Mouse (Mus musculus) heart, embryonic 14.5 days (tissue): ENCODE measurements at regions not wholly inside any gene's neighbourhood (a gene's known extent, or its start where the extent isn't known, plus 50 kb on each side); places are given as distances from the start of the nearest gene placed in this dataset.
A peak's percentile ranks its signal among the peaks of the same experiment; 100 is the strongest.

Source experiments
- ATAC-seq: fragments of 200-750 bp; cut with Nextera tagmentation; 2 replicates; pipeline ENCODE4 v1.8.0; 2017; ENCODE audit warnings: low read depth, moderate TSS enrichment; ENCODE audit not compliant: insufficient number of reproducible peaks, insufficient read depth, low FRiP score
- H3K27ac ChIP-seq, 2 experiments: fragments of 200-500 bp in 1 of 2; fragments of 300-500 bp in 1 of 2; sonication (generic) in 1 of 2; replicated peaks in 1 of 2; 2 replicates each; pipeline ENCODE4 v1.5.1; 2012 to 2014; ENCODE audit warnings: low read depth in 2 of 2, low read length in 2 of 2, control low read depth in 1 of 2, mild to moderate bottlenecking in 1 of 2, mixed read lengths in 1 of 2; ENCODE audit not compliant: control insufficient read depth in 1 of 2, insufficient read depth in 1 of 2
- H3K27me3 ChIP-seq: fragments of 300-500 bp; sonication (generic); 2 replicates; pipeline ENCODE4 v1.6.1; 2014; ENCODE audit warnings: mild to moderate bottlenecking, low read length, control low read depth; ENCODE audit not compliant: control insufficient read depth, insufficient read depth
- H3K36me3 ChIP-seq: fragments of 300-500 bp; sonication (generic); 2 replicates; pipeline ENCODE4 v1.6.1; 2014; ENCODE audit warnings: mild to moderate bottlenecking, control low read depth, low read length, mixed read lengths; ENCODE audit not compliant: control insufficient read depth, insufficient read depth
- H3K4me1 ChIP-seq, 2 experiments: fragments of 200-500 bp in 1 of 2; fragments of 300-500 bp in 1 of 2; sonication (generic) in 1 of 2; 2 replicates each; pipeline ENCODE4 v1.6.1; 2012 to 2014; ENCODE audit warnings: low read length in 2 of 2, control low read depth in 1 of 2, mixed read lengths in 1 of 2; ENCODE audit not compliant: control insufficient read depth in 2 of 2, insufficient read depth in 2 of 2
- H3K4me2 ChIP-seq: fragments of 300-500 bp; sonication (generic); 2 replicates; pipeline ENCODE4 v1.6.1; 2014; ENCODE audit warnings: mild to moderate bottlenecking, low read length
- H3K4me3 ChIP-seq, 2 experiments: fragments of 200-500 bp in 1 of 2; fragments of 300-500 bp in 1 of 2; sonication (generic) in 1 of 2; 2 replicates each; pipeline ENCODE4 v1.5.1; 2012 to 2014; ENCODE audit warnings: low read length in 2 of 2, mild to moderate bottlenecking in 2 of 2, control low read depth in 1 of 2, low read depth in 1 of 2, moderate library complexity in 1 of 2; ENCODE audit not compliant: control insufficient read depth in 1 of 2, insufficient read depth in 1 of 2
- H3K9ac ChIP-seq: fragments of 300-500 bp; sonication (generic); 2 replicates; pipeline ENCODE4 v1.6.1; 2014; ENCODE audit warnings: mild to moderate bottlenecking, low read length
- H3K9me3 ChIP-seq: fragments of 300-500 bp; sonication (generic); 2 replicates; pipeline ENCODE4 v1.6.1; 2016; ENCODE audit warnings: low read length, control low read depth; ENCODE audit not compliant: control insufficient read depth
- WGBS: fragments of 180-500 bp; shearing (Covaris S2); extraction: QIAGEN DNeasy Blood & Tissue Kit; methylation state at CpG from one replicate; pipeline ENCODE4 v1.1.7; 2014; 5-methylcytosine and 5-hydroxymethylcytosine counted together

DNA sequence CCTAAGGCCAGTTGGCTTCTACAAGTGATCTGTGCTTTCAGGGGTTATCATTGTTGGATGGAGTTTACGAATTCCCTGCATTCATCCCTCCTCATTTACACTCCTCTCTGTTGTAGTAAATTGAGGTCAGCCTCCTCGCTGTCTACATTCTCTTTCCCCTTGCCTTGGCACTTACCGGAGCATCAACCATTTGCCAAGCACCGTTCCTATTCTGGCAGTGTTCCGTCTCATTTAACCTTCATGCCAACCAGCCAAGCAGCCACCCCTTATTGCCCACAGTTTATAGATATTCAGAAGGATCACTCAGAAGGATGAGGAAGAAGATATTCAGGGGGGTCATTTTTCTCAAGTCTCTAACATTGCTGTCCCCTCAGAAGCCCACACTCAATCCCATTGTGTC, 229.2 kb upstream of the Clint1 start:
- no peak overlapping the region for H3K4me2 ChIP-seq
- WGBS = 83% methylated on average over 5 of the region's 5 CpGs
- no peaks in the 10 kb centered on the region for H3K9me3 ChIP-seq
- H3K4me3 ChIP-seq = no peak overlapping the region
- no peaks in the 10 kb centered on the region for H3K36me3 ChIP-seq
- H3K27ac ChIP-seq = no peak overlapping the region
- ATAC-seq = no peak
- no peak overlapping the region for H3K9ac ChIP-seq
- no peaks in the 10 kb centered on the region for H3K27me3 ChIP-seq
- no peaks in the 10 kb centered on the region for H3K4me1 ChIP-seq

DNA sequence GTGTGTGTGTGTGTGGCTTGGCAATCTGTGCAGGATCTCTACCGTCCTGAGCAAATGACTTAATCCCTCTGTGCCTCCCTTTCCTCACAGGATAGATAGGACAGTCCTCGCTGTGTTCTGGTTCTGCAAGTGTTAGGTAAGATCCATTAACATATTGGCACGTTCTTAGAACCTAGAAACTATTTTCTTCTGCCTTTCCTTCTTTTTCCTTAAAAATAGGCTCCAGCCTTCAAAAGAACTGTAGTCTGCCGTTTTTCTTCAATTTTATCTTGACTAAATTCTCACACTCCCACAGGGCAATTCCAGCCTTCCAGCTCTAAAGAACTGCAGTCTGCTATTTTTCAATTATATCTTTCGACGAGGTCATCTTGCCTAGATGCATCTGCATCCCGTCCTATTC, 227.6 kb upstream of the Clint1 start:
- 44% methylated on average over 7 of the region's 7 CpGs for WGBS
- no peaks in the 10 kb centered on the region for H3K27me3 ChIP-seq
- H3K36me3 ChIP-seq = no peaks in the 10 kb centered on the region
- no peaks in the 10 kb centered on the region for H3K9me3 ChIP-seq
- no peak overlapping the region for H3K27ac ChIP-seq
- H3K4me1 ChIP-seq = no peaks in the 10 kb centered on the region
- no peak overlapping the region for H3K4me3 ChIP-seq
- no peak overlapping the region for H3K9ac ChIP-seq
- no peak overlapping the region for H3K4me2 ChIP-seq
- ATAC-seq = no peak

DNA sequence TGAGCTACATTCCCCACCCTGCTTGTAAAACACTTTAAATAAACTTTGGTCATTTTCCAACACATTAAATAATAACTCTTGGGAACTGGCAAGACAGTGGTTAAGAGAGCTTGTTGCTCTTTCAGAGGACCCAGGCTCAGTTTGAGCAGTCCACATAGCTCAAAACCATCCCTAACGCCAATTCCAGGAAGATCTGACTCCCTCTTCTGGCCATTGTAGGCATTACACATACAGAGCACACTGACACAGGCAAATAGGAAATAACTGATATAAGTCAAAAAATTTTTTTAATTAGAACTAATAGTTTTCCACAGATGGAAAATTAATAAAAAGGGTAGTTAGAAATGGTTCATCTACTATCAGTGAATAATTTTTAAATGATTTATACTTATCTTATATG, 222.6 kb upstream of the Clint1 start:
- Histone ChIP-seq H3K36me3 (no peaks in the 10 kb centered on the region), H3K27me3 (no peaks in the 10 kb centered on the region), H3K27ac (no peak overlapping the region), H3K4me2 (no peak overlapping the region), H3K4me3 (no peak overlapping the region), H3K9ac (no peak overlapping the region), H3K9me3 (no peaks in the 10 kb centered on the region), H3K4me1 (no peaks in the 10 kb centered on the region)
- no peak for ATAC-seq
- WGBS = 59% methylated on average over 1 of the region's 1 CpGs

DNA sequence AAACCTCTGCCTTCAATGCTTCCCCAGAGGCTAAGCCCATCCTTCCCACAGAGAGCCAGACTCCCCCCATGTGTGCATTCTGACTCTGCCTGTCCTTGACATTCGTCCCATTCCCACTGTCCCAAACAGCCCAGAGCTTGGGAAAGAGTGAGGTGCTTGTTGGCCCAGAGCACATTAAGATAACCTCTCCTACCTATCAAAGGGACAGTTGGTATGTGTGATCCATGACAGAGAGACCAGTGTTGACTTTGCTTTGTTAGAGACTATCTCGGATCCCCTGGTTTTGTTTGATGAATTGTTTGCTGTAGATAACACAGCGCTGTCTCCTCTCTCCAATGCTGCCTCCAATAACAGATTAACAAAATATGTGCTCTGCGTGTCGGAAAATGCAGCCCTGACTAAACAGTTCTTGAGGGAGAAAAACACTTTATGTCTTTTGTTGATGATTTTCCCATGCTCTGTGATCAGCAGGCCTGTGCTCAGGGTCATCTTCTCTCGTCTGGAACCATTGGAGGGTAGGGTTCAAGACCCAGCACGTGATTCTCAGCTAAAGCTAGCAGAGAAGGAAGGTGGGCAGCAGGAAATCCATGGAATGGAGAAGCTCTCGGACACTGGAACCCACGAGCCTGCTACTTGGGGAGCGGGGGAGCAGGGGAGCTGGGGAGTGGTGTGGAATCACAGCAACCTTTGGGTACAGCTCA, 217.2 kb upstream of the Clint1 start:
- ATAC-seq = peak; percentile 71
- no peaks in the 10 kb centered on the region for H3K4me1 ChIP-seq
- H3K27me3 ChIP-seq = no peaks in the 10 kb centered on the region
- no peak overlapping the region for H3K4me3 ChIP-seq
- WGBS = 48% methylated on average over 10 of the region's 10 CpGs
- no peaks in the 10 kb centered on the region for H3K9me3 ChIP-seq
- no peaks in the 10 kb centered on the region for H3K36me3 ChIP-seq
- no peak overlapping the region for H3K4me2 ChIP-seq
- H3K27ac ChIP-seq = peak overlapping the region in 1 of 2 experiments; percentile 28; a peak in 1 of 4 replicates
- no peak overlapping the region for H3K9ac ChIP-seq

DNA sequence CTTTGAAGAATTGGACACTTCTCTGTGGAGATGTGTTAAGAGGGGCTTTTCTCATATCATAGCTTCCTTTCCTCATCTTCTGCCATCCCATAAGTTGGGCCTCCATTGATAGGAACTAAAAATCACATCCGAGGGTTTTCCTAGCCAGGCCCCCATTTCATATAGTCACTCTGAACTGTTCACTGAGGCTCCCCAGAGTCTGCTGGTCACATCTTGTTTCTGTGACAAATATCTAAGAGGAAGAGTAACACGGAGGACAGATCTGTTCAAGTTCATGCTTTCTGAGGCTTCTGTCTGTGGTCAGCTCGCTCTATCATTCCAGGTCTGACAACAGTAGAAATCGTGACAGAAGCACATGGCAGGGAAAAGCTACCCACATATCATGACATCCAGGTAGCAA, 216.0 kb upstream of the Clint1 start:
- no peak overlapping the region for H3K4me2 ChIP-seq
- H3K36me3 ChIP-seq = no peaks in the 10 kb centered on the region
- H3K9me3 ChIP-seq = no peaks in the 10 kb centered on the region
- H3K4me3 ChIP-seq = no peak overlapping the region
- ATAC-seq = no peak
- no peaks in the 10 kb centered on the region for H3K4me1 ChIP-seq
- no peak overlapping the region for H3K27ac ChIP-seq
- H3K27me3 ChIP-seq = no peaks in the 10 kb centered on the region
- WGBS = 76% methylated on average over 4 of the region's 4 CpGs
- no peak overlapping the region for H3K9ac ChIP-seq

DNA sequence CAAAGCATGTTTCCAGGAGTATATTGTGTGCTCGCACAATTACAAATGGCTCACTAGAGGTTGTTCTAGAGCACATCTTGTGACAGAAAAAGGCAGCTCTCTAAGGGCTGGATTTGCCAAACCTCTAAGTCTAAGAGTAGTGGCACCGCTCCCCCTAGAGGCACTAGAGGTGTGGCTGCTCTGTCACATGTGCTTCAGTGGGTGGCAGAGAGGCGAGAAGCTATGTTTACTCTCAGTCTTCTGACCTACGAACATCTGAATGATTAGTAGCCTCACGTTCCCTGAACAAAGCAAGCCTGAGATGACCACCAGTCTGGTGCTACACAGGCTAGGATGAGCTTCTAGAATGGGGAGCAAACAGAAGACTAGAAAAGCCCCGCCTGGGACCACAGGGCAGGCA, 212.6 kb upstream of the Clint1 start:
- H3K9me3 ChIP-seq = no peaks in the 10 kb centered on the region
- H3K27ac ChIP-seq = no peak overlapping the region
- H3K4me2 ChIP-seq = no peak overlapping the region
- H3K36me3 ChIP-seq = no peaks in the 10 kb centered on the region
- 73% methylated on average over 6 of the region's 6 CpGs for whole genome bisulfite sequencing
- ATAC-seq = no peak
- no peak overlapping the region for H3K4me3 ChIP-seq
- no peaks in the 10 kb centered on the region for H3K4me1 ChIP-seq
- no peak overlapping the region for H3K9ac ChIP-seq
- H3K27me3 ChIP-seq = no peaks in the 10 kb centered on the region

DNA sequence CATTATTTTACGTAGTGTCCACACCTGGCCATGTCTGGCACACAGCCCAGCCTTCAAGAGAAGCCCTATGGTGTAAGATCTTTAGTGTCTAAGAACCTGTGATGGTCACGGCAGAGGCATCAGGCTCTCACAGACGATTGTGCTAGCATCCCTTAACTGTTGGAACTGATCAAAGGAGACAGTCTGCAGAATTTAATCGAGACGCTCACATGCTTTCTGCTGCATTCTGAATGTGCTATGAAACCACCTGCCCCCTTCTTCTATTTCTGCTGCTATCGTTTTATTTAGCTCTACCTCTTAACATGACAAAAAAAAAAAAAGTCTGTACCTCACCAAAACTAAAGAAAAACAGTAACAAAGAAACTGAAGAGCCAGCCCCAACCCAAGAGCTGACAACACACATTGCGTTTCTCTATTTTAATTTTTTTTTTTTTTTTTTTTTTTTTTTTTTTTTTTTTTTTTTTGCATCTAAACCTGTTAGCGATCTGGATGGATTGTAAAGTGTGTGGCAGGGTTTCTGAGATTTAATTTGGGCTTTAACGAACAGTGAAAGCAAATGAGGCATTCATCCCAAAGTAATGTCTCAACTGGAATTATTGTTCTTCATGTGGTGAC, 209.6 kb upstream of the Clint1 start:
- Histone ChIP-seq H3K9ac (no peak overlapping the region), H3K27ac (no peak overlapping the region), H3K4me3 (no peak overlapping the region), H3K4me1 (no peaks in the 10 kb centered on the region), H3K9me3 (no peaks in the 10 kb centered on the region), H3K4me2 (no peak overlapping the region), H3K27me3 (no peaks in the 10 kb centered on the region), H3K36me3 (no peaks in the 10 kb centered on the region)
- 78% methylated on average over 9 of the region's 9 CpGs for WGBS
- no peak for ATAC-seq
